Mouse (Mus musculus) myocyte (in vitro differentiated cells): Measurements from ENCODE around the gene Thsd7a. TPM values are rescaled to one million over a fixed set of nuclear protein-coding genes. Genes with fewer than 3 reads are reported as not detected.

ENCODE experiments used
- H3K27me3 ChIP-seq: one replicate; pipeline ENCODE4 v1.6.1; 2011; ENCODE audit not compliant: control insufficient read depth, insufficient read depth, insufficient read length
- H3K36me3 ChIP-seq: one replicate; pipeline ENCODE4 v1.6.1; 2011; ENCODE audit not compliant: control insufficient read depth, insufficient read depth
- H3K4me2 ChIP-seq: one replicate; pipeline ENCODE4 v1.6.1; 2011; ENCODE audit warnings: low read depth, control low read depth
- H3K4me3 ChIP-seq: one replicate; pipeline ENCODE4 v1.5.1; 2011; ENCODE audit warnings: mild to moderate bottlenecking, control low read depth, moderate library complexity
- H3K79me2 ChIP-seq: one replicate; pipeline ENCODE4 v1.6.1; 2011; ENCODE audit not compliant: control insufficient read depth, insufficient read depth
- H3ac ChIP-seq: one replicate; pipeline ENCODE4 v1.6.1; 2011; ENCODE audit not compliant: control insufficient read depth, insufficient read length
- CEBPB ChIP-seq: IDR thresholded peaks from 2 replicates; pipeline ENCODE4 v1.6.1; 2011; ENCODE audit warnings: mild to moderate bottlenecking, moderate library complexity; ENCODE audit not compliant: poor library complexity, insufficient read depth, severe bottlenecking
- E2F4 ChIP-seq: IDR thresholded peaks from one replicate; pipeline ENCODE4 v1.6.1; 2011; ENCODE audit warnings: mild to moderate bottlenecking, control low read depth, moderate library complexity; ENCODE audit not compliant: insufficient read depth
- MAX ChIP-seq: IDR thresholded peaks from one replicate; pipeline ENCODE4 v1.6.1; 2011; ENCODE audit warnings: low read depth, mild to moderate bottlenecking, control low read depth
- MYOD1 ChIP-seq, 3 experiments: IDR thresholded peaks; one replicate each; pipeline ENCODE4 v1.6.1; 2011; ENCODE audit warnings: control low read depth in 2 of 3, low read depth in 2 of 3, mild to moderate bottlenecking in 2 of 3, moderate library complexity in 1 of 3; ENCODE audit not compliant: insufficient read length in 2 of 3, control insufficient read depth in 1 of 3
- MYOG ChIP-seq, 3 experiments: IDR thresholded peaks; one replicate each; pipeline ENCODE4 v1.6.1; 2011; ENCODE audit warnings: control low read depth in 2 of 3, low read depth in 2 of 3, mild to moderate bottlenecking in 2 of 3; ENCODE audit not compliant: insufficient read length in 2 of 3, control insufficient read depth in 1 of 3, insufficient read depth in 1 of 3
- POLR2A ChIP-seq: IDR thresholded peaks from one replicate; pipeline ENCODE4 v1.6.1; 2011; ENCODE audit warnings: low read depth, mild to moderate bottlenecking, control low read depth, moderate library complexity; ENCODE audit not compliant: insufficient read length
- POLR2AphosphoS2 ChIP-seq: IDR thresholded peaks from one replicate; pipeline ENCODE4 v1.6.1; 2011; ENCODE audit warnings: low read depth, control low read depth; ENCODE audit not compliant: insufficient read length
- REST ChIP-seq: IDR thresholded peaks from one replicate; pipeline ENCODE4 v1.6.1; 2011; ENCODE audit warnings: mild to moderate bottlenecking, control low read depth, moderate library complexity; ENCODE audit not compliant: insufficient read depth, insufficient read length
- SRF ChIP-seq: IDR thresholded peaks from one replicate; pipeline ENCODE4 v1.6.1; 2011; ENCODE audit warnings: low read depth; ENCODE audit not compliant: control insufficient read depth, insufficient read length
- TCF12 ChIP-seq: IDR thresholded peaks from one replicate; pipeline ENCODE4 v1.6.1; 2011; ENCODE audit warnings: mild to moderate bottlenecking, control low read depth; ENCODE audit not compliant: poor library complexity, insufficient read depth, severe bottlenecking
- TCF3 ChIP-seq: IDR thresholded peaks from one replicate; pipeline ENCODE4 v1.6.1; 2011; ENCODE audit warnings: low read depth, control low read depth; ENCODE audit not compliant: insufficient read length
- USF1 ChIP-seq: IDR thresholded peaks from one replicate; pipeline ENCODE4 v1.6.1; 2011; ENCODE audit warnings: low read depth, mild to moderate bottlenecking, control low read depth, moderate library complexity
- polyA plus RNA-seq: library from polyadenylated mRNA; unstranded; fragments of >200 nt; fragmentation: generic; extraction: Trizol; gene quantifications from one replicate; pipeline ENCODE4 v1.2.1, GENCODE M21; 2012; ENCODE audit warnings: missing spikeins

The Thsd7a gene
- polyA plus RNA-seq, 1 experiment = 5.0 TPM

- Histone ChIP-seq H3K27me3 (no peaks in the 10 kb centered on the region), H3K36me3 (no peaks in the 10 kb centered on the region), H3K4me2 (no peak overlapping the region), H3K79me2 (no peaks in the 10 kb centered on the region), H3ac (no peak overlapping the region), H3K4me3 (no peak overlapping the region)
- no peak for TF ChIP-seq REST
Measured at GRCm38 (mm10) chr6:12348667-12349066, 400.5 kb downstream of the Thsd7a start.

DNA sequence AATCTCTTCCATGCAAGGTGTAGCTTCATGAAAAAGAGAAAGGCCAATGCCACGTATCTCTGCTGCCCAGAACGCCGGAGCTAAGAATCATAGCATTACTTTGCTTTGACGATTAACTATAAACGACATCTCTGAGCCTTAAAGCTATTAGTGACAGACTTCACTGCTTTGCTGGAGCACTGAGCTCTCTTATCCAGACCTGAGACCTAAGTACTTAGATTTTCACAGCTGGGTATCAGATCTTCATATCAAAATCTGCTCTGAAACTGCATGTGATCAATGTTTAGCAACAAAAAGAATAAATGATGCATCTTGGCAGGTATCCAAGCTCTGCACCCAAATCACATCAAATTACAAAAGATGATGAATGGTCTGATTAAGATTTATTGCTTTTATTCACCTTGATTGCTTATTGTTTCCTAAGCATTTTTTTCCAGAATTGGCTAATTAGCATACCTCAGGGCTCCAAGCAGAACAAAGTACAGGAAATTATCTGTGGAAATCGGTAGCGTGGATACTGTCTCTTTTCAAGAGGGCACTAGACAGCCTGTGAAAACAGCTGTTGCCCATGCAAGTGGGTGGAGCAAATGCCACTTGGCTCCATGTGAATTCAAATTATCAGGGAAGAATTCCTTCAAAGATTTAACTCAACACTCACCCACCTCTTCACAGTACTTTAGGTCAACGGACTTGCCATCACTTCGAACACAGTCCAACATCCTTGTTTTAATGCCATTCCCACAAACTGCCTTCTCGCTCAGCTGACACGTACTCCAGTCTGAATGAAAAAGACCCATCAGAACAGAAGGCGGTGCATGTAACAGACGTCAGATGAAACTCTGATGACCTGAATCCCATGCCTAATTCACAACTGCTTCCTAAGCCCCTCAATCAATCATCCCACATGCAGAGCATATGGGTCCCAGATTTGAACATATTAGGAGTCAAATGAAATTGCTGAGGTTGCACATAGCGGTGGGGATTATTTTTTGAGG lies 412.3 kb downstream of the Thsd7a start:
- Histone ChIP-seq H3K79me2 (no peaks in the 10 kb centered on the region), H3K4me2 (no peak overlapping the region), H3K27me3 (no peaks in the 10 kb centered on the region), H3K4me3 (no peak overlapping the region), H3ac (no peak overlapping the region), H3K36me3 (no peaks in the 10 kb centered on the region)
- no peak for TF ChIP-seq CEBPB
- no peak for TF ChIP-seq SRF
- TF ChIP-seq MAX = no peak
- no peak for TF ChIP-seq POLR2A
- TF ChIP-seq TCF3 = no peak
- no peak for TF ChIP-seq USF1
- no peak for TF ChIP-seq REST
- no peak for TF ChIP-seq POLR2AphosphoS2
- no peak for TF ChIP-seq E2F4
- no peak for TF ChIP-seq MYOD1 (IDR thresholded peaks at IDR 0.05; ENCODE audit: control insufficient read depth in 1 of 3, insufficient read length in 2 of 3, low read depth in 2 of 3)
- TF ChIP-seq TCF12 = no peak
- TF ChIP-seq MYOG (IDR thresholded peaks at IDR 0.05; ENCODE audit: control insufficient read depth in 1 of 3, insufficient read depth in 1 of 3, insufficient read length in 2 of 3, low read depth in 2 of 3) = no peak

DNA sequence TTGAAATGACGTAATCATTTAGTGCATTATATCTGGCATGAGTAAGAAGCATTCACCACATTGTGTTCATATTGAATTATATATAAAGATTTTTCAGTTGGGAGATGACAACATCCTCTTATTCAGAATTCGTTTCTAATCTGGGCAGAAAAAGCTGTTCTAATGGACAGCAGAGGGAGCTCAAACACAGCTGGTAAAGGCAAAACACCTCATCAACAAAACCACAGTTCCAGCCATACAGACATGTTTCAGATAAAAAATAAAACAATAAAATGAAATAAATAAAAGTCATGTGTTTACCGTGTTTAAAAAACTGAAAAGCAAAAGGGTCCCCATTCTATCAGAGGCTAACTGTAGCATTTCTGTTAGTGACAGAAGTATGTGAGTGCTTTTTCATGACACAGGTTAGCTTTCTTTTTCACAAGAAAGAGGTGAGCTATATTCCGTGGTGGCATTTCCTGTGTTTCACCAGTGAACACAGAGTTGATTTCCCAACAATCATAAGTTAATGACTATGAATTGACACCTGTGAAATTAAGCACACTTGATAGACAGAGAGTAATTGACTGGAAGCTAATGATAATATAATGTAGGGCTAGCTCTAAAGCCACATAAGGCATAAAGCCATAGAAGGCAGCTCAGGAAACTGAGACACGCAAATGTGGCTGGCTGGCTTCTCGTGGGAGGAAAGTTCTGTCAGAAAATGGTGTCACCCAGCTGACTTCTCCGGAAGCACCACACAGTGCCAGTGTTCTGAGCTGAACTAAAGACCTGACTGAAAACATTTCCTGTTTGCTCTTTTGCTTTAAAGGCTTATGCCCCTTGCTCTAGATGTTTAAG lies 433.9 kb downstream of the Thsd7a start:
- no peak overlapping the region for H3K4me3 ChIP-seq
- no peak for TF ChIP-seq POLR2A
- no peak for TF ChIP-seq MYOD1 (IDR thresholded peaks at IDR 0.05; ENCODE audit: control insufficient read depth in 1 of 3, insufficient read length in 2 of 3, low read depth in 2 of 3)
- TF ChIP-seq REST = no peak
- no peak for TF ChIP-seq USF1
- TF ChIP-seq TCF3 = no peak
- no peak for TF ChIP-seq E2F4
- no peak for TF ChIP-seq MAX
- TF ChIP-seq CEBPB = no peak

GRCm38 (mm10) chr6:12307502-12307901 lies 441.7 kb downstream of the Thsd7a start:
- Histone ChIP-seq H3K27me3 (no peaks in the 10 kb centered on the region), H3K36me3 (no peaks in the 10 kb centered on the region), H3K79me2 (no peaks in the 10 kb centered on the region), H3ac (no peak overlapping the region), H3K4me2 (no peak overlapping the region), H3K4me3 (no peak overlapping the region)
- TF ChIP-seq MAX (no peak), MYOG (IDR thresholded peaks at IDR 0.05; ENCODE audit: control insufficient read depth in 1 of 3, insufficient read depth in 1 of 3, insufficient read length in 2 of 3, low read depth in 2 of 3) (no peak), SRF (no peak), CEBPB (no peak), REST (no peak), USF1 (no peak), MYOD1 (IDR thresholded peaks at IDR 0.05; ENCODE audit: control insufficient read depth in 1 of 3, insufficient read length in 2 of 3, low read depth in 2 of 3) (no peak), POLR2A (no peak), TCF3 (no peak)

More for the DNA sequence above, 433.9 kb downstream of the Thsd7a start:
- H3ac ChIP-seq = no peak overlapping the region
- H3K4me2 ChIP-seq = no peak overlapping the region
- no peaks in the 10 kb centered on the region for H3K79me2 ChIP-seq
- H3K36me3 ChIP-seq = no peaks in the 10 kb centered on the region
- no peaks in the 10 kb centered on the region for H3K27me3 ChIP-seq
